Comparison of ENCODE assay signal across 10 mouse cellular contexts in the genomic region with DNA sequence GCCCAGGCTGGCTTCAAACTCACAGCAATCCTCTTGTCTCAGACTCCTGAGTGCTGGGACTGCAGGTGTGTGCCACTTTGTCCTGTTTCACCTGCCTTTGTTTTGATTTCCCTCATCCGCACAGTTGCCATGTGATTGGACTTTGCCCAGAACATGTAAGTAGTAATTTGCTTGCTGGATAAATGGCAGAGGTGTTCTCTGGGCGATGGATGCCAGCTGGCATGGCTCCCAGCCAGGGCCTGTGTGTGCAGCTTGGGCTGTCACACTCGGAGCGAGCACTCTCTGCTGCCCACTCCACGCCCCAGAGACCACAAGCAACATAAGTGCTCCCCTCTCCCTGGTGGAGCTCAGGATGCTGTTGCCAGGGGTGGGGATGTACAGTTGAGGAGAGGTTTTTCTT. TPM values are rescaled to one million over a fixed set of nuclear protein-coding genes. Genes with fewer than 3 reads are reported as not detected.
A peak's percentile ranks its signal among the peaks of the same experiment; 100 is the strongest.
DNase-seq lines count a peak whose midpoint lies in the region; ATAC-seq lines count a peak whose summit lies in the region.
"Had no signal": no experiment of that assay in that cellular context is flagged by ENCODE, and none has a peak within 500 bp of the region (broad histone marks: within the 10 kb centered on the region; RNA-seq: fewer than 3 reads in every experiment).

No protein-coding gene starts in this region.

- no peak for ATAC-seq in heart, embryonic 12.5 days (ENCODE audit: insufficient number of reproducible peaks, low FRiP score)
- peak; percentile 59; the same call in 1 of the 2 replicates for ATAC-seq in neural tube, embryonic 13.5 days (ENCODE audit: low read depth)
- no peak for ATAC-seq in neural tube, embryonic 15.5 days (ENCODE audit: low FRiP score)
- peak; percentile 50; the same call in 1 of the 2 replicates for ATAC-seq in stomach, embryonic 16.5 days (ENCODE audit: insufficient read depth, low FRiP score)

- 79% methylated on average over 5 of the region's 5 CpGs for WGBS in heart, embryonic 12.5 days
- WGBS in neural tube, embryonic 13.5 days: 61% methylated on average over 5 of the region's 5 CpGs
- 50% methylated on average over 5 of the region's 5 CpGs for WGBS in neural tube, embryonic 15.5 days
- WGBS in stomach, embryonic 16.5 days: 61% methylated on average over 5 of the region's 5 CpGs

- H3K9ac ChIP-seq in heart, embryonic 12.5 days: no peak overlapping the region
- H3K9ac ChIP-seq in neural tube, embryonic 13.5 days: no peak overlapping the region
- H3K9ac ChIP-seq in neural tube, embryonic 15.5 days (replicated peaks): no peak overlapping the region
- no peak overlapping the region for H3K9ac ChIP-seq in stomach, embryonic 16.5 days (ENCODE audit: low read length)

- no peaks in the 10 kb centered on the region for H3K36me3 ChIP-seq in heart, embryonic 12.5 days
- no peaks in the 10 kb centered on the region for H3K36me3 ChIP-seq in neural tube, embryonic 13.5 days
- H3K36me3 ChIP-seq in neural tube, embryonic 15.5 days: no peaks in the 10 kb centered on the region
- no peaks in the 10 kb centered on the region for H3K36me3 ChIP-seq in stomach, embryonic 16.5 days (ENCODE audit: control insufficient read depth, insufficient read depth, low read length)
- H3K36me3 ChIP-seq: G1E had no signal

- peaks cover 31% of the 10 kb centered on the region for H3K27me3 ChIP-seq in heart, embryonic 12.5 days (replicated peaks)
- peaks cover 25% of the 10 kb centered on the region for H3K27me3 ChIP-seq in neural tube, embryonic 13.5 days
- peaks cover 18% of the 10 kb centered on the region for H3K27me3 ChIP-seq in neural tube, embryonic 15.5 days (replicated peaks)
- peaks cover 14% of the 10 kb centered on the region for H3K27me3 ChIP-seq in stomach, embryonic 16.5 days (ENCODE audit: control insufficient read depth, insufficient read depth, low read length)

- no peaks in the 10 kb centered on the region for H3K4me1 ChIP-seq in heart, embryonic 12.5 days (replicated peaks)
- peaks cover 10% of the 10 kb centered on the region for H3K4me1 ChIP-seq in neural tube, embryonic 13.5 days (replicated peaks)
- H3K4me1 ChIP-seq in neural tube, embryonic 15.5 days: peaks cover 8% of the 10 kb centered on the region
- H3K4me1 ChIP-seq in stomach, embryonic 16.5 days (ENCODE audit: control insufficient read depth, insufficient read depth, low read length): no peaks in the 10 kb centered on the region

- no peak overlapping the region for H3K4me2 ChIP-seq in heart, embryonic 12.5 days
- H3K4me2 ChIP-seq in neural tube, embryonic 13.5 days: no peak overlapping the region
- no peak overlapping the region for H3K4me2 ChIP-seq in neural tube, embryonic 15.5 days
- H3K4me2 ChIP-seq in stomach, embryonic 16.5 days (ENCODE audit: low read depth, low read length): no peak overlapping the region

- H3K27ac ChIP-seq in heart, embryonic 12.5 days (ENCODE audit: poor library complexity, severe bottlenecking): no peak overlapping the region
- H3K27ac ChIP-seq in neural tube, embryonic 13.5 days (replicated peaks): 0 out of 2 replicates have a peak overlapping the region, but pooled peaks have one; percentile 25
- no peak overlapping the region; the same call in 1 of the 2 replicates for H3K27ac ChIP-seq in neural tube, embryonic 15.5 days (replicated peaks)
- H3K27ac ChIP-seq in stomach, embryonic 16.5 days (ENCODE audit: low read length): no peak overlapping the region

- DNase-seq in adrenal gland, adult (ENCODE audit: inconsistent age in 2 of 2, low spot score in 1 of 2): peak; percentile 23 to 50
- DNase-seq in adrenal gland, adult 18-20 months (ENCODE audit: low spot score in 2 of 2): no peak
- peak; percentile 9 to 26 for DNase-seq in heart, postnatal 36 days
- DNase-seq in yolk sac, embryonic 10.5 days (ENCODE audit: low spot score): no peak
- DNase-seq: thymus, adult 2 months had no signal

- intact Hi-C loops in heart, postnatal 36 days (cut with DNase I): no loop called here

- H3K9me3 ChIP-seq in heart, embryonic 12.5 days (replicated peaks): no peaks in the 10 kb centered on the region
- no peaks in the 10 kb centered on the region for H3K9me3 ChIP-seq in neural tube, embryonic 13.5 days
- no peaks in the 10 kb centered on the region for H3K9me3 ChIP-seq in neural tube, embryonic 15.5 days (replicated peaks)
- H3K9me3 ChIP-seq in stomach, embryonic 16.5 days (replicated peaks; ENCODE audit: control insufficient read depth, low read length): no peaks in the 10 kb centered on the region
- H3K9me3 ChIP-seq: G1E had no signal

- no peak overlapping the region for H3K4me3 ChIP-seq in heart, embryonic 12.5 days
- H3K4me3 ChIP-seq in neural tube, embryonic 13.5 days: no peak overlapping the region
- H3K4me3 ChIP-seq in neural tube, embryonic 15.5 days (replicated peaks): no peak overlapping the region
- no peak overlapping the region for H3K4me3 ChIP-seq in stomach, embryonic 16.5 days (replicated peaks; ENCODE audit: low read length)

RNA-seq across cellular contexts. Expression of a gene that starts 53.9 kb away (rescaled TPM):
- total RNA-seq in adrenal gland, adult 18-20 months (2021): 1 to 10 TPM; 3.9 to 9.6 TPM
- total RNA-seq in heart, postnatal 36 days (2021): 1 to 10 TPM; 1.7 to 4.4 TPM
- polyA plus RNA-seq in heart, embryonic 12.5 days (2016; fragmentation: Nextera tagmentation; extraction: Ambion mirVana): 9.2 and 9.4 TPM in 2 replicates
- polyA plus RNA-seq in neural tube, embryonic 13.5 days (2015; fragmentation: Nextera tagmentation; extraction: Ambion mirVana): 20.0 and 25.2 TPM in 2 replicates
- 18.3 and 23.6 TPM in 2 replicates for polyA plus RNA-seq in neural tube, embryonic 15.5 days (2015; fragmentation: Nextera tagmentation; extraction: Ambion mirVana)
- polyA plus RNA-seq in stomach, embryonic 16.5 days (2015; fragmentation: Nextera tagmentation; extraction: Ambion mirVana): 2.0 and 2.2 TPM in 2 replicates

Comparison
In these comparisons a context has a peak if more than half of its experiments do, and no peak if none do; other contexts are left out.
1. DNase-seq: peak in adrenal gland, adult (2 of 2) and heart, postnatal 36 days (2 of 2); none in adrenal gland, adult 18-20 months (0 of 2) and yolk sac, embryonic 10.5 days (single experiment).
2. ATAC-seq: peak in neural tube, embryonic 13.5 days (single experiment) and stomach, embryonic 16.5 days (single experiment); none in heart, embryonic 12.5 days (single experiment) and neural tube, embryonic 15.5 days (single experiment).